Mouse (Mus musculus) embryonic fibroblast, embryonic 13.5 days (primary cell): ENCODE data around the gene Gabbr2.

Source experiments
- CTCF ChIP-seq: IDR thresholded peaks from 2 replicates; pipeline ENCODE4 v1.5.1; 2011; ENCODE audit warnings: mild to moderate bottlenecking, control low read depth, low read length, moderate library complexity, borderline replicate concordance; ENCODE audit not compliant: insufficient read depth
- POLR2A ChIP-seq: IDR thresholded peaks from 2 replicates; pipeline ENCODE4 v1.6.1; 2011; ENCODE audit warnings: low read depth, mild to moderate bottlenecking, control low read depth, low read length, moderate library complexity

DNA sequence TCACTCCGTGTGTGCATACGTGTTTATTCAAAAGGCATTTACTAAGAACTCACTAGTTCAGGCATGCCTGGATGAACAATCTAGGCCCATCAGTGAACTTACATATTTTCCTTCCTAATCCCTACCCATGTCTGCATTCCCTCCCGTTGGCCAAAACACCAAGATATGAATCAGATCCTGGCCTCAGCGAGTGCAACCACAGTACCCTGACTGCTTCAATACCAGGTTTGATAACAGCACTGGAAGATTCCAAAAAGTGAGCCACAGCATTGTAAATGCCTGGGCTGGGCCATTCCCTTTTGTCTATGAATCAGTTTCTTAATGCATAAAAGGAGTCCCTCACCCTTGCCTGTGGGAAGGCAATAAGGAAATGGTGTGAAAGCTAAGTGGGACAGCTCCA is 342.5 kb downstream of the Gabbr2 start:
- no peak for TF ChIP-seq CTCF
- TF ChIP-seq POLR2A: no peak
